Mouse (Mus musculus) granulocyte monocyte progenitor cell, adult 5-6 weeks (primary cell): Measurements from ENCODE around the gene Sncb. TPM values are rescaled to one million over a fixed set of nuclear protein-coding genes. Genes with fewer than 3 reads are reported as not detected.

Experiments
- ATAC-seq: replicated peaks from 2 replicates; pipeline ENCODE4 v1.8.0; 2016; ENCODE audit warnings: mild to moderate bottlenecking, moderate TSS enrichment, inconsistent platforms; ENCODE audit not compliant: poor library complexity, severe bottlenecking
- total RNA-seq, 2 experiments: library from RNA; stranded (forward) in 1 of 2; stranded (reverse) in 1 of 2; fragments of 200-712, 200-1000 nt in 1 of 2; fragments of >200 nt in 1 of 2; fragmentation: Nextera tagmentation in 1 of 2; gene quantifications; 2 replicates each; pipeline ENCODE4 v1.2.3; 2014 to 2017

The Sncb gene
- total RNA-seq, 2 experiments from 2014 or later: not detected

DNA sequence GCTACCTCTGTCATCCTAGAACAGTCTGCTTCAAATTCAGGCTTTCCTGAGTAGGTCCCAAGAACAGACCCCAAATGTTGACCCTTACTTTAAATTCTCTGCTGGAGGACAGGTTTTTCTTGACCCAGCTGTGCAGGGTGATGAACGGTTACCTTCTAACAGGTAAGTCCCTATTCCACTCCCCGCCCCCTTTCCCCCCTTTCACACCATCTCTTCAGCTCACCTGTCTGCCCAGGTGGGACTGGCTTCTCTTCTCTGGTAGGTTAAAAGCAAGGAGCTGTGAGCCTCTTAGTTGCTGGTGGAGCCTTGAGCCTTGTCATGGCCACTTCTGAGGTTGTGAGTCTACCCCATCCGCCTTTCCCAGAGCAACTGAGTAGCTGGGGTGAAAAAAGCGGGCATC lies 17.3 kb upstream of the Sncb start, which contains the start of gene Eif4e1b:
Gene Eif4e1b, plus strand, starts transcription at position 301 of the 400 bp plus-strand sequence.
- ATAC-seq: no peak

DNA sequence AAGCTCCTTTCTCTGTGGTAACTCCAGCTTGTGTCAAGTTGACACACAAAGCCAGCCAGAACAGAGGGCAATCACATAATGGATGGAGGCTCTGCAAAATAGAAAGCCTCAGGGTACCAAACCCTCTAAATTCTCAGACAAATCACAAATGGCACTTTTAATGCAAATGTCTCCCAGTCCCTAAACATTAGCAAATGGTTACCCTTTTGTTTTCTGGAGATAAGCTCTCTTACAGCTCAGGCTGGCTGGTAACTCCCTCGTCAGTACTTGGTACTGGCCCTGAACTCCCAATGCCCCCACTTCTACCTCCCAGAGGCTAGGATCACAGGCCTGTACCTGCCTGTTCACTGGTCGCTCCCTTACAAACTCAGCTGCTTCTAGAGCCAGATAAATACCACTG lies 16.8 kb upstream of the Sncb start:
- no peak for ATAC-seq

DNA sequence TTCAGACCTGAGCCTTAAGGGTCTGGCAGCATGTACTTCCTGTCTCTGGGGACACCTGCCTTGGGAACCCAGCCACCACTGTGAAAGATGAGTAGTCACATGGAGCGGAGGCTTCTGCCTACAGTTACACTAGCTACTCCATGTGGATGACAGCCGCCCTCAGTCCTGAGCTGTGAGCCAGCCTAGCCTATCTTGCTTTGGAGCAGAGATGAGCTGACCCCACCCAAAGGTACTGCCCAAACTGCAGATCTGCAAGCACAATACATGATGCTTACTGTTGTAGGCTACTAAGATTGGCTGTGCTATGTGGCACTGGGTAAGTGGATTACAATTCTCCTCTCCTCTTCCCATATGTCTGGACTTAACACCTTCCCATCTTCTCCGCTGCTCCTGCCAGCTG lies 14.7 kb upstream of the Sncb start:
- ATAC-seq: no peak

DNA sequence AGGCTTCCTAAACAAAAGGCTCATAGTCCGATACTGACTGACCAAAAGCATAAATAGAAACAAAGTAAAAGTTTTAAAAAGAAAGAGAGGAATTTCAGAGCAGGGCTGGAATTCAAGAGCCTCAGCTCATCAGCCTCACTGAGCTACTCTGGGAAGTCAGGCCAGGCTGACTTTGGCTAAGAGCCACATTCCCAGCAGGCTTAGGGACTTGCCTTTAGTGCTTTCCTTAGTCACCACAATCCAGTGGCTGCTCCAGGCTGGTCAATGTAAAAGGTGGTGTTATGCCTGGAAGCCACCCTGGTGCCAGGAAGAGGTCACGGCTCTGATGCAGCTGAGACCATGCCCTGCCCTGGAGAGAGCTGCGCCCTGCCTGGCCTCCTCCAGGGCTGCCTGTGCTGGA lies 14.2 kb upstream of the Sncb start:
- ATAC-seq: no peak

DNA sequence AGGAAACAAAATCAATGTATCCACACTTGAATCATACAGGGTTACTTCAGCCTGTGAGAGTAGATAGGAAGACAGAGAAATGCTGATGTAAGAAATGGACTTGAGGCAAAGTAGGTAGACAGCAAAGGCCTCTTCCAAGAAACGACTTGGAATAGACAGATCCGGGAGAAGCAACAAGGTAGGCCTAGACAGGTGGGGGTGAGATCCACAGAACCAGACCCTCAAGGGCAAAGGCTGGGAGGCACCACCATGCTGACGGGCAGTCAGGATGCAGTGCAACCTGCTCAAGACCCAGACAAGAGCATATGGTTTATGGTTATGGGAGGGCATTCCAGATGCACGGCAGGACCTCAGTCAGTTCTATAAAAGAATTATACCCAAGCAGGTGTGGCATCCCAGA lies 617 bp upstream of the Sncb start:
- ATAC-seq: no peak

DNA sequence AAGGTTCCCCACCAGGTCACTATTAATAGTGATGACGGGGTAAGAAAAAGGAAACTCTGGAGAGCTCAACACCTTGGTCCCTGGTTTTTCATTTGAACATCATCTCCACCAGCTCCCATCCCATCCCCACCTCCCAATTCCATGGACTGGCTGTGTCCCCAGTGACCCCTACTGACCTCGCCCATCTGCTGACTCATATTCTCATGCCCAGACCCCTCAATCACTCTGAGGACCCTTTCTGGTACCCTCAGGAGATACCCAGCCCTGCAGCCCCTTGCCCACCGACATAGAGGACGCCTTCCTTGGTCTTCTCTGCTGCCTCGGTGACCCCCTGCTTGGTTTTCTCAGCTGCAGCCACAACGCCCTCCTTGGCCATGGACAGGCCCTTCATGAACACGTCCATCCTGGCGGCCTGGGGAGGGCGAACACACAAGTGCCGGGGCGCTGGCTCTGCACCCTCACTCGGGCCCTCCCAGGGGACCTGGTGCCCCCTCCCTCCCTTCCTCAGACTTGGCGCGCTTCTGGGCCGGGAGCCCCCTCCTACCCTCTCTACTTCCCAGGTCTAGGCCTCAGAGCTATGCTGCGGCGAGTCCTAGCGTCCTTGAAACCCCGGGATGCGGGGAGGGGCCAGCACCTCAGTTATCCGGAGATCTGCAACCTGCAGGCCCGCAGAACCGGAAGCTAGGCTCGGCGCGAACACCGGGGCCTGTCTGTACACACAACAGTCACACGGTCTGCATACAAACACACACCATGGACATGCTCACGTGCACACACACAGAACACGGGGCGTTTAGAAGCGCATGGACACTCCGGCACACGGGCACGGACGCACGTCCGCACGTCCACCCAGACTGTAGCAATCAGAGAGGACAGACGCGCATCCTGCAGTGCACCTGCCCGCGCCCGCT lies 859 bp downstream of the Sncb start:
- no peak for ATAC-seq

DNA sequence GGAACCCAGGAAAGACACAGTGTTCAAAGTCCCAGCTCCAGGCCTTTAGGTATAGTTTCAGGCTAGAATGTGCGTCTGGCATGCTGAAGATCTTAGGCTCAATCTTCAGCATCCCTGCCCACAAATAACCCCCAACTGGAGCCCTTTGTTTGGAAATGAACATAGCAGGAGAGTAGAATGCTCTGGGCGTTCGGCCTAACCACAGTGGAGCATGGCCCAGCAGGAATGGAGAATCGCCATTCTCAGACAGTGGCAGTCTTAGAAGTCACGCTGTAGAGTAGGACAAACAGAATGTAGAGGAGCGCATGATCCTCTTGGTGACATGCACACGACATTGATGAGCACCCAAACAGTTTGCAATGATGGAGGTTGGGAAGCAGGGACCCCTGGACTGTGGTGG lies 5.5 kb downstream of the Sncb start:
- ATAC-seq: no peak

DNA sequence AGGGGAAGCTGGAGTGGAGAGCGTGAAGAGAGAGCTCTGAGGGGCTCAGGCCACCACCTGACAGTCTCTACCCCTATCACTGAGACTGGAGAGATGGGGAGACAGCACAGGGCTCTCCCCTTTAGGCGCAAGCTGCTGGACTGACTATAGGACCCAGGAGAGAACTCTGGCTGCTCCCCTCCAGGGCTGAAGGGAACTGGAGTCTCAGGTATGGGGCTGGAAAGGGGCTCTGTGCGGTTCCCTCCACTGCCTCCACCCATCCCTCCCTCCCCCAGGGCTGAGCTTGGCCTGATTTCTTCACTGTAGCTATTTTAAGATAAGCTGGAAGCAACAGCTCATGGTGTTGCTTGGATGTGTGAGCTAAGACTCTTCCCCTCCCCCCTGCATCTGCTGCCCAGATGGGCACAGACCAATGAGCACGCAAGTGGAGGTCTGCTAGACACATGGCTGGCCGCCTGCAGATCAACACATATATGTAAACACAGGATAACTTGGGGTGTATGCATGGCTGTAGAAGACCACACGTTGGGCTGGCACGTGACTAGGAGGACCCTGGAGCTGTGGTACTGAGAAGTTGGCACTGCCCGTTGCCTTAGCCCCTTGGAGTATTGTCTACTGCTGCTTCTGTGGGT lies 6.1 kb downstream of the Sncb start:
- ATAC-seq: no peak

DNA sequence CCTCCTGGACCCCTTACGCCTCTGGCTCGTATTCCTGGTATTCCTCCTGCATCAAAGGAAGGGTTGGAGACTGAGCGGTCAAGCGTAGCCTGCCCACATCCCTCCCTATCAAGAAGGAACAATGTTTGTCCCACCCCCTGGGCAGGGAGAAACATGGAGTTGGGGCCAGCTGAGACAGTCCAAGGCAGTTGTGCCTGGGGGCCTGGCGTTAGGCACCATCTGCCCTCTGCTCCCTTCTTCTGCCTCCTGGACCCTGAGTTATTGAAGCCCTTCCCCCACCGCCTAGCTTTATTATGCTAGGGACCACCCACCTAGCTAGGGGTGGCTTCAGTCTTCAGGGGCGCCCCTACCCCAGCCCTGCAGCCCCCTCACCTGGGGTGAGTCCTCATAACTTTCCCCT lies 6.9 kb downstream of the Sncb start:
- no peak for ATAC-seq

DNA sequence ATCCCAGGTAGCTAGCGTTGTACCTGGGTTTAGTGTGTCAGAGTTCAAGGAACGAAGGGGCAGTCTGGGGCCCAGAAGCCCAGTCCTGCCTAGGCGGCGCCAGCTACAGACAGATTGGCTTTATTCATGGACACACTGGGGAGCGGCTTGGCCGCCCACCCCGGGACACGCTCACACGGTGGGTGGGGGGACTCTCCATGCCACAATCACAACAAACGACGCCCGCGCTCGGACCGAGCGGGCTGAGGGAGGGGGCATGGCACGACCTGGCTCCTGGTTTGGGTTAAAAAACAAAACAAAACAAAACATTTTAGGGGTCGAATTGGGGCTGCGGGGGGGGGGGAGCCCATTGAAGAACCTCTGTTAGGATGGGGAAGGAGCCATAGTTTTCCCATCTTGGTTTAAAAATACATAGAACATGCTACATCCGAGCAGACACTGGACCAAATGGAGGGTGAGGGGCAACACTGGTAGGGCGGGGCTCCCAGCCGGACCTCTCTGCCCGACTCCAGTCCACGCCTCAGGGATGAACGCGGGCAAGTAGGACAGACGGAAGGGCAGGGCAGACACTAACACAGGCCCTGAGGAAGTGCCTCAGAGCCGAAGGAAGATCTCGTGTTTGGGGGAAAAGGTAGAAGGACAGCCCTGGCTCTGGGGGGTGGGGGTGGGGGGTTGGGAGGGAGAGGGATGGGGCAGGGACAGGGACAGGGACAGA lies 7.5 kb downstream of the Sncb start:
- no peak for ATAC-seq

DNA sequence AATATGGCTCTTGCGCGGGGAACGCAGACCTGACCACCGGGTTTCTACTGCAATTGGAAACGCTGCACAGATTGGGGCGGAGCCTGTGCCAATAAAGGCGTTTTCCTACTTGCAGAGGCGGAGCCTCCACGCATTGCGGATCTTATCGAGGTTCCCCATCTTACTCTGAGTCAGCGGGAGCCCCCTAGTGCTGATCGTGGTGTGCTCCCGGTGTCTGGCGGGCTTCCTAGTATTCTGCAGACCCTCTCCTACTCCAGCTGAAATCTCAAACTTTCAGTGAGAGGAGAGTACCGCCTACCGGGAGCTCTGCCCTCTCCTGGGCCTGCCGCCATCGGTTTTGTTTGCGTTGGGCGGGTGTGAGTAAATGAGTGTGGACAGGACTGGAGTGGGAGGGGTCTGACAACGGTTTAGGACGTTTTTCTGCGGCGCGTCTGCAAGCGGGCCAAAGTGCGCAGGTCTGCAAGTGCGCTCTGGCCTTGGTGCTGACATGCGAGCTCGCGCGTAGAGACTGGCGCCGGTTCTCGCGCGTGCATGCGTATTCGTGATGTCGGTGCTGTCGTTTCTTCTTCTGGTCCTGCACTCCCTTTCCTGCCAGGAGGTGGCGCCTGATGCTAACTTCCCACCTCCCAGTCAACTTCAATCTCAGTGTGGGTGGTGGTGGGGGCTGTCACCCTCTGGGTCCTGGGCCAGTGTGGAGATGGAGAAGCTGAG lies 8.2 kb downstream of the Sncb start:
- ATAC-seq: peak; percentile 93

DNA sequence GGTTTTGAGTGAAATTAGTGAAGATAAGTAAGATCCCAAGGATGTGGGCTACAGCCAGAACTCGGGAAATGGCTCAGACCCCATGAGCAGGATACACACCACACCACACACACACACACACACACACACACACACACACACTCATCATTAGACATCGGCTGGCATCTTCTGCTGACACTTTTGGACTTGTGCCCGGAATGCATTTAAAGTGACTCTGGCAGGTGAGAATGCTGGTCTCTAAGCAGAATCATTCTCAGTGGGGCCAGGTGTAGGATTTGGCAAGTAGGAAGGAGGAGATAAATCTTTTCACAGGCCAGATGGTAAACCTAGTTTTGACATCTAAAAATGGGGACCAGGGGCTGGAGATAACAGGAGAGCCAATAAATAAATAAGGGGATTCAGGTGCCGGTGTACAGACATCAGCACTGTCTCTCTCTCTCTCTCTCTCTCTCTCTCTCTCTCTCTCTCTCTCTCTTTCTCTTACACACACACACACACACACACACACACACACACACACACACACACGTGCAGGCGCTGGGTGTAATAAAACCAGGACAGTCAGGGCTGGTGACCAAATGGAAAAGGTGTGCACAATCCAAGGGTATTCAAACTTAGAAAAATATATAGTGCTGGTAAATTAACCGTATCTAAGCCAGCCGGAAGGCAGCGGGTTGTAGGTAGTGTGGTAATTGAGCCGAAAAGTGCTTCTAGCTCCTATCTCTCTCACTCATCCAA lies 9.1 kb downstream of the Sncb start:
- no peak for ATAC-seq

DNA sequence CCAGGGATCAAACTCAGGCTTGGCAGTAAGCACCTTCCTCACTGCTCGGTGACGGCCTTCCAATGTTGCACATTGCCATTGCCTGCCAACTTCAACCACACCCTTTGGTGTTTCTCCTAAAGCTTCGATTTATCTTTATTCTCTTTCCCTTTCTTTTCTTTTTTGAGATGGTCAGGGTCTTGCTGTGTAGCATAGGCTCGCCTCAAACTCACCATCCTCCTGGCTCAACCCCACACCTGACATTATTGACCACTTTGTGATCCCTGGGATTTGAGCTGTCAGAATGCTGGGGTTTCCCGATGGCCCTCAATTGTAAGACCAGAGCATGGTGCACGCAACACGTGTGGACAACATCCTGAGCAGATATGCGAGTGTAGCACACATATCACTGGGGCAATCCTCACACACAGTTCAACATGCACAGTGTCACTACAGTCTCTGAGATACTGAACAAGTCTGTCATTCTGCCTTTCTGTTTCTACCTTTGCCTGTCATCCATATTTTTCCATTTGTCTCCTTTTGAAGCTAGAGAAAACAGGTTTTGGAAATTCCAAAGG lies 10.2 kb downstream of the Sncb start:
- ATAC-seq: no peak

DNA sequence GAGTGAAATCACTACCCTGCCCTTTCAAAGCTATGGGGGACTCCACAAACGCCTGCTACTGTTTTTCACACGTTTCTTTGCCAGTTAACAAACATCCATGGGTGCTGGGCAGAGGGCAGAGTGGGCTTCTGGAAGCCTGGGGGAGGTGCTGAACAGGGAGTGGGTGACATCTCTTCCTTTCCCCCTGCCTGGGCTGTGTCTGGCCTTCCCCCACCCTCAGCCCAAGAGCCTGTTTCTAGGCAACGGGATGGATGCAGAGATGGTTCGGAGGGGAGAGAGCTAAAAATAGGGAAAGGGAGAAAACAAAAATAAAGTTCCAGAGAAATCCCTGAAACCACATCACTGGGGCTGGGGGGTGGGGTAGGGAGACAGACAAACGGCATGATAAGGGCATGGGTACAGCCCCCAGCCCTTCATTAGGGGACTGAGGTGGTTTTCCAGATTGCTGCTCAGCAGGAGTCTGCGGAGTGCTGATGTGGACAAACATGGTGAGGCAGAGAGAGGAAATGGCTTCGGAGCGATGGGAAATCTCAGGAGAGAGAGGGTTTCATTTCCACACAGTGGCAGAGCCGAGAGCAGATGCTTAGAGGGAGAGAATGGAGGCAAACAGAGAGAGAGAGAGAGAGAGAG lies 11.1 kb downstream of the Sncb start:
- ATAC-seq: no peak

DNA sequence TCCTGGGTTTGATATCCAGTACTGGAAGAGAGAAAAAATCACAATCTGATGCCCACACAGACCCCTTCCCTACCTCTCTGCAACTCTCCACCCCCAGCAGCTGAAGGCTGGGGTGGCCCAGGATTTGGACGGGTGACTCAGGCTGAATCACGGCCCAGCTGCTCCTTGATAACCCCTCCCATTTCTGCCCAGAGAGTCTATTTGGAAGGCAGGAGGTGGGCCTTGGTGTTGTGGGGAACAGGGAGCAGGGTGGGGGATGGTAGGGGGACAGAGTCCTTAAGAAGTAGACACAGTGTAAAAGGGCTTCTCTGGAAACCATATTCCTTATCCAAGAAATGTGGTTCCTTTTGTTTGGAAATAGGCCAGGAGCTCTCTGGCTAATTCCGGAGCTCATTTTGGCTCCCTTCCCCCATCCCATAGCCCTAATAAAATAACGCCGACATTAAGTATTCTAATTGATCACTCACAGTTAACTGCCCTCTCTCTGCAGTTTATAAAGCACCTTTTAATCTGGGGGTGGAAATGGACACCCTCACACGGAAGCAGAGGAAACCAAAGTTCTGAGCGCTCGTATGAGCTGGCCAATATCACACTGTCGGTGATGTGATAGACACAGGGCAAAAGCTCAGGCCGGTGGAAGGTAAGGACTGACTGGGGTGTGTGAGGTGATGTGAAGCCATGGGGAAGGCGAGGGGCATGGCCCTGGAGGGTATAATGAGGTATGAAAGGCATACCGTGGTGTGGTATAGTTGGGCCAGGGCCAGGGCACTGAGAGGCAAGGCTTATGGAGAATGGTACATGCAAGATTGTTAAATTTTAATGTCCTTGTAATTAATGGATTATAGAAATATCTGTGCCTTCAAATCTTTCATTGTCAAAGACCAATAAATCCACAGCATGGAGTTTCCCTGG lies 12.0 kb downstream of the Sncb start:
- ATAC-seq: no peak

DNA sequence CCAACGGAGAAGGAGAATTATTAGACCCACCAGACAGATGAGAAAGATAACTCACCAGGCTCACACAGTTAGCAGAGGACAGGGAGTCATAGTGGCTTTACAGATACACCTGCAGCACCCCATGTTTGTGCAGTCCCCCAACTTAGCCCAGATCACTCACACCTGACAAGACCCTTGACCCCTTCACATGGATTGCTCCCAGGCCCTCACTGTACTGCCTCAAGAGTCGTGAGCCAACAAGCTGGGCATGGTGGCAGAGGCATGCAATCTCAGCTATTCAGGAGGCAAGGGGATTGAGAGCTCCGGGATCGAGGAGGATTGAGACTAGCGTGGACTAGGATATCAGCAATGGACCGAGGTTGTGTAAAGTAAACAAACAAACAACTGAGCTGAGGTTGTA lies 12.7 kb downstream of the Sncb start:
- ATAC-seq: no peak

DNA sequence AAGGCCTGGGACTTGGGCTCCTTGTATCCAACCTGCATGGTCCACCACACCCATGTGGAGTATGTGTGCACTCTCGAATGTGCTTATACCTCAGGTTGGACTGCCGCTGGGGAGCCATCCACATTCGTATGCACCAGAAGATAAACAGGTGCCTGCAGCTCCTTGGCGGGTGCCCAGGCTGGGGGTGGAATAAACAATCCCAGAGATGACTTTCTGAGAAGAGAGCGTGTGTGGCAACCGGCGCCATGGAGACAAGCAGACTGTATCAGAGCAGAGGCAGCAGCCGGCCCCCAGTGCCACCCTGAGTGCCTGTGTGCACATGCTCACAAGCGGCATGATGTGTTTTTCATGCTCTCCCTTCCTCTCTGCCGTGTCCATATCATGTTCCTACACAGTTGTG lies 13.7 kb downstream of the Sncb start:
- no peak for ATAC-seq

DNA sequence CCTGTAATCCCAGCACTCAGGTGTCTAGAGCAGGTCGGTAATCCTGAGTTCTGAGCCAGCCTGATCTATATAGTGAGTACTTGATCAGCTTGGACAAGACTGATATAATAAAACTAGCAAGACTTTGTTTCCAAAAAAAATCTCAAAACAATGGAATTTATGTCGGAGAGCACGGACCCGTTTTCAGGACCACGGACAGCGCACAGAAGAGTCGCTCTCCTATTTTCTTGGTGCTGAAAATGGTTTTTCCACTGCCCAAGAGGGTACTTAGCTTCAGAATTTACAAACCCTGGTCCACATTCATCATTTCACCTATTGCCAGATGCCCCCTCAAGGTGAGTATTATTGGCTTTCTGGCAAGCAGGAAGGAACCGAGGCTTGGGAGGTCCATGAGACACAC lies 15.7 kb downstream of the Sncb start:
- ATAC-seq: no peak
